Mouse (Mus musculus) cerebellum, adult 2 months (tissue): ENCODE measurements around the gene Mpzl2.

Experiments
- CTCF ChIP-seq: fragments of 200-500 bp; IDR thresholded peaks from 2 replicates; pipeline ENCODE4 v1.5.1; 2011; ENCODE audit warnings: low read depth, mild to moderate bottlenecking, control low read depth, low read length, moderate library complexity, borderline replicate concordance; ENCODE audit not compliant: insufficient read depth
- POLR2A ChIP-seq: fragments of 200-500 bp; IDR thresholded peaks from 2 replicates; pipeline ENCODE4 v1.6.1; 2011; ENCODE audit warnings: low read length, control low read depth, borderline replicate concordance; ENCODE audit not compliant: insufficient read depth

GRCm38 (mm10) chr9:45088040-45088439, 48.4 kb downstream of the Mpzl2 start:
- TF ChIP-seq CTCF (no peak), POLR2A (no peak)
